Mouse (Mus musculus): Measurements from ENCODE around the gene Piezo1.

The Piezo1 gene

GRCm38 (mm10) chr8:122546066-122546755 is 4.9 kb downstream of the Piezo1 start:
- no peak for DNase-seq (ENCODE audit: low spot score in 2 of 2)

GRCm38 (mm10) chr8:122544138-122544537 is 7.0 kb downstream of the Piezo1 start:
- no peak for DNase-seq (ENCODE audit: low spot score in 2 of 2)

- DNase-seq (ENCODE audit: low spot score in 2 of 2) = no peak
These were observed 12.6 kb downstream of the Piezo1 start for GRCm38 (mm10) chr8:122538310-122539076.

- no peak for DNase-seq (ENCODE audit: low spot score in 2 of 2)
These were observed 13.3 kb downstream of the Piezo1 start for GRCm38 (mm10) chr8:122537812-122538211.

GRCm38 (mm10) chr8:122537033-122537432 is 14.1 kb downstream of the Piezo1 start:
- no peak for DNase-seq (ENCODE audit: low spot score in 2 of 2)

- no peak for DNase-seq (ENCODE audit: low spot score in 2 of 2)
These were observed 19.8 kb downstream of the Piezo1 start for GRCm38 (mm10) chr8:122531312-122531711.

- no peak for DNase-seq (ENCODE audit: low spot score in 2 of 2)
These were observed 22.0 kb downstream of the Piezo1 start for GRCm38 (mm10) chr8:122529159-122529558.

GRCm38 (mm10) chr8:122527937-122528336 is 23.2 kb downstream of the Piezo1 start:
- no peak for DNase-seq (ENCODE audit: low spot score in 2 of 2)

GRCm38 (mm10) chr8:122526526-122527170 is 24.5 kb downstream of the Piezo1 start:
- DNase-seq (ENCODE audit: low spot score in 2 of 2) = no peak

- DNase-seq (ENCODE audit: low spot score in 2 of 2) = no peak
These were observed 25.0 kb downstream of the Piezo1 start for GRCm38 (mm10) chr8:122526084-122526483.

GRCm38 (mm10) chr8:122525004-122525403 is 26.1 kb downstream of the Piezo1 start:
- no peak for DNase-seq (ENCODE audit: low spot score in 2 of 2)

GRCm38 (mm10) chr8:122524506-122524905 is 26.6 kb downstream of the Piezo1 start:
- peak in 1 of 2 experiments; percentile 24 for DNase-seq (ENCODE audit: low spot score in 2 of 2)

GRCm38 (mm10) chr8:122523652-122524360 is 27.3 kb downstream of the Piezo1 start:
- DNase-seq (ENCODE audit: low spot score in 2 of 2) = peak in 1 of 2 experiments; percentile 56

GRCm38 (mm10) chr8:122522796-122523651 is 28.1 kb downstream of the Piezo1 start:
- peak in 1 of 2 experiments; percentile 44 for DNase-seq (ENCODE audit: low spot score in 2 of 2)

- no peak for DNase-seq (ENCODE audit: low spot score in 2 of 2)
These were observed 30.5 kb downstream of the Piezo1 start for GRCm38 (mm10) chr8:122520611-122521010.

- DNase-seq (ENCODE audit: low spot score in 2 of 2) = no peak
These were observed 33.5 kb downstream of the Piezo1 start for GRCm38 (mm10) chr8:122517541-122518190.

- no peak for DNase-seq (ENCODE audit: low spot score in 2 of 2)
These were observed 35.4 kb downstream of the Piezo1 start for GRCm38 (mm10) chr8:122515699-122516098.

GRCm38 (mm10) chr8:122512392-122512791 is 38.7 kb downstream of the Piezo1 start:
- no peak for DNase-seq (ENCODE audit: low spot score in 2 of 2)

GRCm38 (mm10) chr8:122511552-122511951 is 39.6 kb downstream of the Piezo1 start:
- no peak for DNase-seq (ENCODE audit: low spot score in 2 of 2)

- peak; percentile 59 to 78 for DNase-seq (ENCODE audit: low spot score in 2 of 2)
These were observed 50.3 kb downstream of the Piezo1 start for GRCm38 (mm10) chr8:122500856-122501255.

All from cerebellum, postnatal 4 days (tissue).